Mouse (Mus musculus): ENCODE measurements around the gene Dnaja3. TPM values are rescaled to one million over a fixed set of nuclear protein-coding genes. Genes with fewer than 3 reads are reported as not detected.
"Not testable (repeated sequence)": the region's sequence is repeated elsewhere in the genome, so short reads cannot be mapped to it uniquely, and the experiment has no call there.

Dnaja3 gene
- total RNA-seq, 2 experiments from 2014 or later: 52.7 to 55.1 TPM

DNA sequence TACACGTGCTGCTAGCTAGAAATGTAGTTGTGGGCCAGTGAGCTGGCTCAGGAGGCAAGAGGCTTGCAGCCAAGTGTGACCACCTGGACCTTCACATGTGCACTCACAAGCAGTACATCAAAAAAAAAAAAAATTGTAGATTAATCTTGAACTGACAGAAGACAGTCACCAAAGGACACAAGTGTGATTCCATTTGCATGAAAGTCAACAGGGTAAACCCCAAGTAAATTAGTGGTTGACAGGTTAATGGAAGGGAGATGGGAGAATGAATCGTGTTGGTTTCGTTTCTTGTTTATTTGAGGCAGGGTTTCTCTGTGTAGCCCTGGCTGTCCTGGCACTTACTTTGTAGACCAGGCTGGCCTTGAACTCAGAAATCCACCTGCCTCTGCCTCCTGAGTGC lies 78.1 kb downstream of the Dnaja3 start:
- no peak for DNase-seq (ENCODE audit: low spot score in 2 of 2)

DNA sequence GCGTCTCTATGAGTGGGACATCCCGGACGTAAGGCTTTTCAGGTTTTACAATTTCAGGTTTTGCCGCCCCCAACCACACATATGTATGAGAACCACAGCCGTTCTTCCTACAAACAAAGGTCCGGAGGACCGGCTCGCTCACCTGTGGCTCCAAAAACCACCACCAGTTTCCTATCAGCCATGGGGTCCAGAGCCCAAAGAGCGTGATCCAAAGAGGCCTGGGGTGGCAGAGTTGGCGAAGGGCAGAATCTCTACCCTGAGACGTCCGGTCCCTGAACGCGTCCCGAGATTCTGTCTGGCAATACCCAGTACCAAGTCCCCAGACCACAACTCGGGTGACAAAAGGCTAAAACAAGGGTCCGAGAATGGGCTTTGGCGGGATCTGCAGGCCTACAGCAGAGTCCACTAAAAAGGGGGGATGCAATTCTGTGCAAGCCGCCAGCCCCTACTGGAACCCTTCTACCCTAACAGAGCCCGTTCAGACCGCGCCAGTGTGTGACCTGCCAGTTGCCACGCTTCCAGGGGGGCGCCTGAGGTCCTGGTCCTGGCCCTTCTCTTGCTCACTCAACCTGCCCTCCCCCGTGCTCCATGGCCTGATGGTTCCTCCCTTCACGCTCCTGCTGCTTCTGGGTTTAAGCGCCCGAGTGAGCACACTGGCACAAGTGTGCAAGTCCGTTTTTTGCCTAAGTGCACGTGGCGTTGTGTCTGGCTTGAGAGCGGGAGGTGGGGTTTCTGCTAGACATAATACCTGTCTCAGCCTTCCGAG lies 79.1 kb downstream of the Dnaja3 start, which contains the start of gene Nmral1:
Gene Nmral1, minus strand, starts transcription at position 604 of the 766 bp plus-strand sequence.
- peak; percentile 62 to 71 for DNase-seq (ENCODE audit: low spot score in 2 of 2)

DNA sequence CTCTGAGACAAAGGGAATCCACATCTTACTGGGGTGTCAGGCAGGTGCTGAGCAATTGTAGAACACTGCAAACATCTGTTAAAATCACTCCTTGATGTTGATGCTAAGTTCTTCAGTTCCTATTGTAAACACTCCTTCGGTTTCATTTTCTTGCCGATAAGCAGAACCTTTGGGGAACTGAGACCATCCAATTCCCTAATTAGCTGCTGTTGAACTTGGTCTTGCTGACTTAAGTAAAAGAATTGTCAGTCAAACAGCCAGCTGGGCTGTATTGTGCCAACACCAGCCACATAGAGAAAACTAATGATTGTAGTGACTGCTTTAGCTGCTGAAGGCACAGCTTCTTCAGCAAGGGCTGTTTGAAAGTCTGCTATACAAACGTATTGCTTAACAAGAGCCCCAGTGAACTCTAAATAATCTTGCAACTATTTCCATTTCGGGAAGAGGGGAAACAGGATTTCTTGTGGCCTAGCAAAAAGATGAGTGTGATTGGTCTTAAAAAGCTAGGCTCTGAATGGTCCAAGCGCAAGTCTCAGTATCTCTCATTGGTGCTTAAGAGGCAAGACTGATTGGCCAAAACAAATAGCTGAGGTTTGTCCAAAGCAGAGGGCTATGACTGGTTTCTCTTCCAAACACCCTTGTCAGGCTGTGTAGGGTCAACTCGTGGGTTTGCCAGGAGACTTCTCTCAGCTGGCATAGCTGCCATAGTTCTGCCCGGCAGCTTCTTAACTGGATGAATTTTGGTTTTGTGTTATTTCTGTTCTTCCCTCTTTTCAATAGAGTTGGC lies 82.5 kb downstream of the Dnaja3 start:
- DNase-seq (ENCODE audit: low spot score in 2 of 2): no peak

DNA sequence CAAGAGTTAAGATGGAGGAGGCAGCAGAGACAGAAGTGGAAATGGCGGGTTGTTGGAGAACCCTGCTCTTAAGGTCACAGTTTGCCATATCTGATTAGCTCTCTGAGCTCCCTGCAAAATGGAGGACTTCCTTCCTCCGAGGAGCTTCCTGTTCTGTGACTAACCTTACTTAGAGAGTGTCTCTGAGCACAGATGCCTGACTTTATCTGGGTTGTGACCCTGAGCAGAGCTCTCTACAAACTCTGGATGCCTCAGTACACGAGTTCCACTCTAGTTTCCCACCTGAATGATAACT lies 83.1 kb downstream of the Dnaja3 start:
- no peak for DNase-seq (ENCODE audit: low spot score in 2 of 2)

DNA sequence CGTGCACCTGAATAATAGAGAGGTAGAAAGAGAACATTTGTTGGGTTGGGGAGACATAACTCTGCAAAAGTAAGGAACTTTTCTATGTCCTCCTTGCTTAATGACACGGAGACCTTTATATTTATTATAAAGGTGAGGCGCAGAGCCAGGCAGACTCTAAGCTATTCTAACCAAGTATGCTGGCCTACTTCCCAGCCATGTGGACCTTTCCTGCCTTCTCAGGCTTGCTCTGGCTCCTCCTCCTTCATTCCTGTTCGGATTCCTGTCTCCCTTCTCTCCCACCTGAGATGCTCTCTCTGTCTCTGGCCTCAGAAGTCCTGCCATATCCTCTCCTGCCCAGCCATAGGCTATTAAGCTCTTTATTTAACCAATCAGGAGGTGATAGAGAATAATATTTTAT lies 85.5 kb downstream of the Dnaja3 start:
- no peak for DNase-seq (ENCODE audit: low spot score in 2 of 2)

GRCm38 (mm10) chr16:4725780-4726527 lies 86.2 kb downstream of the Dnaja3 start, which contains the start of gene Hmox2:
TSS of gene Hmox2 (plus strand) at chr16:4726361.
- peak; percentile 91 to 95 for DNase-seq (ENCODE audit: low spot score in 2 of 2)

GRCm38 (mm10) chr16:4726528-4727128 lies 86.8 kb downstream of the Dnaja3 start:
- DNase-seq (ENCODE audit: low spot score in 2 of 2): no peak

- no peak for DNase-seq (ENCODE audit: low spot score in 2 of 2)
Observed at GRCm38 (mm10) chr16:4727526-4727925, 87.7 kb downstream of the Dnaja3 start.

DNA sequence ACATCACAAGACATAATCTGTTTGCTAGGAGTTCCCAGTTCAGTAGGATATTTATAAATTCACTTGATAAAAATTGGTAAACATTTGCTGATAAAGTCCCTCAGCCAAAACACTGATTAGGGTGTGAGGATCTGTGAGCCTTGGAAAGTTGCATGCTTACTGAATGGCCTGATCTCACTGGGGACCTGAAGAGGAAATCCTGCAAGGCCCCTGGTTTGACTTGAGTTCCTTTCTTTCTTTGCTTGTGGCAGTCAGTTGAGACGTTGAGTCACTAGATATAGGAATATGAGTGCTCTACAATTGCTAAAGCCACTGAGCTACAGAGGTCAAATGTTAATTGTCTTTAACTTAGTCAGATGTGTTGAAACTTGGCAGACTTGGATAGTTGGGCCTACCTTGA lies 88.2 kb downstream of the Dnaja3 start:
- no peak for DNase-seq (ENCODE audit: low spot score in 2 of 2)

GRCm38 (mm10) chr16:4730776-4731358 lies 91.1 kb downstream of the Dnaja3 start:
- no peak for DNase-seq (ENCODE audit: low spot score in 2 of 2)

DNA sequence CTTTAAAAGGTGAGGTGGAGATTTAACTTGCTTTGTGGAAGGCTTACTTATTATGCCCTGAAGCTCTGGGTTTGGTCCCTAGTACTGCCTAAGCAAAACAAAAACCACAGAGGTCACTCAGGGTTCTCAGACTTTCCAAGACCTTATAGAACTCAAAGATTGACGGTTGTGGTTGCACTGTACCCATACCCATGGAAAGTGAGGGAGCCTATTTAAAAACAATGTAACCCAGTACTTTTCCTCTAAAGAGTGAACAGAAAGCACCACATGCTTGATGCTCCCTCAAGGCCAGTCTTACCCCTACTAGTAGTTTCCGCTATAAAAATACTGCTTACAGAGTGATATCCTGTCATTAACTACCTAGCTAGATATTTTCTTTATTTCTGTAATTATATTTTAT lies 96.5 kb downstream of the Dnaja3 start:
- no peak for DNase-seq (ENCODE audit: low spot score in 2 of 2)

DNA sequence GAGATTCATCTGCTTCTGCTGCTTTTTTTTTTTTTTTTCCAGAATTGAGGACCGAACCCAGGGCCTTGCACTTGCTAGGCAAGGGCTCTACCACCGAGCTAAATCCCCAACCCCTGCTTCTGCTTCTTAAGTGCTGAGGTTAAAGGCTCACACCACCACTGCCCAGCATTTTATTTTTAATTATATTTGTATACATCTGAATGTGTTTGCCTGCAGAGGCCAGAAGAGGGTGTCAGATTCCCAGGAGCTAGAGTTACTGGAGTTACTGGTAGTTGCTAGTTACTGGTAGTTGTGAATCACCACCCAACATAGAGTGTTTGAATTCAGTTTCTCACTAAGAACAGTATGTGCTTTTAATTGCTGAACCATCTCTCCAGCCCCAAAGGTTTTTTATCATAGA lies 100.2 kb downstream of the Dnaja3 start:
- no peak for DNase-seq (ENCODE audit: low spot score in 2 of 2)

DNA sequence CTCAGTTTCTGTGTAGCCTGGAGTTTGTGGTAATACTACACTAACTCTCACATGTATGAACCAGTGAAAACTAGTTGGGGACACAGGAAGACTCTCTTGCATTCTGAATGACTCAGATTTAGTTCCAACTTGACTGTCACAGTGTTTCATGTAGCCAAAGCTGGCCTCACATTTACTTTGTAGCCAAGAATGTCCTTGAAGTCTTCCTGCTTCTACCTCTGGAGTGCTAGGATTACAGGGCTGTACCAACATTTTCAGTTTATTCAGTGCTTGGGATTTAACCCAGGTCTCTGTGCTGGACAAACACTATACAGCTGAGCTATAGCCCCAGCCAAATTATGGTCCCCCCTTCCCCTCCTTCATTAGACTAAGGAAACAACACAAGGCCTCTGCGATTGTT lies 102.4 kb downstream of the Dnaja3 start:
- no peak for DNase-seq (ENCODE audit: low spot score in 2 of 2)

DNA sequence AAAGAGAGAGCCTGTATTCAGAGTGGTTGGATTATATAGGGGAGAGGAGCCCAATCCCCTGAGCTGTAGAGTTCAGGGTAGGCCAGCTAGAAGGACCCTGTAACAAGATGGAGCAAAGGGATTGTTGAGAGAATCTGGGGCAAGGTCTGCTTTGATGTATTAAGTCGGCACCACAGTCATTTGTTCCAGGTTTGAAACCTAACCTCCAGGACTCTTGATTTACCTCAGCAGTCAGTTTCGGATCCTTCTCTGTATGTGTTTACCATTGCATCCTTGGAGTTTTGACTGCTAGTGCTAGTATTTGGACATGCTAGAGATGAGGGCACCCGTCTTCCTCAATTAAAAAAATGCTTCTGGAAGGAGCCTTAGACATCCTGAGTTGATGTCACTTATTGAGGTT lies 112.4 kb downstream of the Dnaja3 start:
- DNase-seq (ENCODE audit: low spot score in 2 of 2): no peak

- DNase-seq (ENCODE audit: low spot score in 2 of 2): no peak
Observed at GRCm38 (mm10) chr16:4754045-4754444, 114.3 kb downstream of the Dnaja3 start.

DNA sequence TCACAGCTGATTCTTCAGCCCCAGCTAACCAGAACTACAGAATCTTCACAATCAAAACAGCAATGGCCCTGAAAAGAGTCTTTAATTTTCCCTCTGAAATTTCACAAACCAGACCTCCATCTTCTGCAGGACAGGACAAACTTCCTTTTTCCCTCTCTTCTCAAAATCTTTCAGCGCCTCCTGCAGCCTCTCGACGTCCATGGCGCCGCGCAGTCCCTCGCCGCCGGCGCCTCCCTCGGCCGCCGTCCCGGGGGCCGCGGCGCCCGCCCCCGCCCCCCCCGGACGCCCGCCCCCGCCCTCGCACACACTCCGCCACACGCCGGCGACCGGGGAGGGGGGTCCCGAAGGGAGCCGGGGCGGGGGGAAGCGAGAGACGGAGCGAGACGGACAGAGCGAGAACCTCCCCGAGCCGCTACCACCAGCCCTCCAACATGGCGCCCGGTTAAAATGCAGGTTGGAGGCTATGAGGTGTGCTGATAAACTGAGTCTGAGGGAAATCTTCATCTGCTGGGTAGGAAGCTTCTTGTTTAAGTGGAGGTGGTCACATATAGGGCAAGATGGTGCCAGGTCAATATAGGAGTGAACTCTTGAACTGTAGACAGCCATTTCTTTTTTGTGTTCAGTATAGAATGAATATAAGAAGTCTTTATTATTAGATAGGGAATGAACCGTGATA lies 117.0 kb downstream of the Dnaja3 start:
- not testable (repeated sequence) for DNase-seq (ENCODE audit: low spot score in 2 of 2)
